Mouse (Mus musculus) limb, embryonic 12.5 days (tissue): Measurements from ENCODE around the gene Fgfr2. TPM values are rescaled to one million over a fixed set of nuclear protein-coding genes. Genes with fewer than 3 reads are reported as not detected.

Experiments used
- ATAC-seq: fragments of 200-750 bp; cut with Nextera tagmentation; 2 replicates; pipeline ENCODE4 v1.8.0; 2017; ENCODE audit warnings: low read depth, moderate TSS enrichment; ENCODE audit not compliant: insufficient number of reproducible peaks, insufficient read depth, low FRiP score, low TSS enrichment
- H3K27ac ChIP-seq: fragments of 300-500 bp; sonication (generic); 2 replicates; pipeline ENCODE4 v1.5.1; 2016; ENCODE audit warnings: mild to moderate bottlenecking, moderate library complexity
- H3K27me3 ChIP-seq: fragments of 300-500 bp; sonication (generic); 2 replicates; pipeline ENCODE4 v1.6.1; 2016; ENCODE audit warnings: mild to moderate bottlenecking, moderate library complexity
- H3K36me3 ChIP-seq: fragments of 300-500 bp; sonication (generic); 2 replicates; pipeline ENCODE4 v1.6.1; 2016; ENCODE audit warnings: mild to moderate bottlenecking, moderate library complexity
- H3K4me1 ChIP-seq: fragments of 300-500 bp; sonication (generic); replicated peaks from 2 replicates; pipeline ENCODE4 v1.6.1; 2016
- H3K4me2 ChIP-seq: fragments of 300-500 bp; sonication (generic); 2 replicates; pipeline ENCODE4 v1.6.1; 2016; ENCODE audit warnings: mild to moderate bottlenecking, moderate library complexity
- H3K4me3 ChIP-seq: fragments of 300-500 bp; sonication (generic); replicated peaks from 2 replicates; pipeline ENCODE4 v1.5.1; 2016; ENCODE audit warnings: mild to moderate bottlenecking
- H3K9ac ChIP-seq: fragments of 300-500 bp; sonication (generic); replicated peaks from 2 replicates; pipeline ENCODE4 v1.6.1; 2016; ENCODE audit warnings: mild to moderate bottlenecking, moderate library complexity
- H3K9me3 ChIP-seq: fragments of 300-500 bp; sonication (generic); 2 replicates; pipeline ENCODE4 v1.6.1; 2016; ENCODE audit warnings: mild to moderate bottlenecking, moderate library complexity
- WGBS: fragments of 180-500 bp; shearing (Covaris S2); methylation state at CpG from one replicate; pipeline ENCODE4 v1.1.7; 2016; 5-methylcytosine and 5-hydroxymethylcytosine counted together
- polyA plus RNA-seq: library from polyadenylated mRNA; unstranded; fragments of >200 nt; fragmentation: Nextera tagmentation; extraction: Ambion mirVana; gene quantifications from 2 replicates; pipeline ENCODE4 v1.2.1, GENCODE M21; 2016

Fgfr2 gene
- polyA plus RNA-seq, 1 experiment from 2014 or later, result 112 TPM

DNA sequence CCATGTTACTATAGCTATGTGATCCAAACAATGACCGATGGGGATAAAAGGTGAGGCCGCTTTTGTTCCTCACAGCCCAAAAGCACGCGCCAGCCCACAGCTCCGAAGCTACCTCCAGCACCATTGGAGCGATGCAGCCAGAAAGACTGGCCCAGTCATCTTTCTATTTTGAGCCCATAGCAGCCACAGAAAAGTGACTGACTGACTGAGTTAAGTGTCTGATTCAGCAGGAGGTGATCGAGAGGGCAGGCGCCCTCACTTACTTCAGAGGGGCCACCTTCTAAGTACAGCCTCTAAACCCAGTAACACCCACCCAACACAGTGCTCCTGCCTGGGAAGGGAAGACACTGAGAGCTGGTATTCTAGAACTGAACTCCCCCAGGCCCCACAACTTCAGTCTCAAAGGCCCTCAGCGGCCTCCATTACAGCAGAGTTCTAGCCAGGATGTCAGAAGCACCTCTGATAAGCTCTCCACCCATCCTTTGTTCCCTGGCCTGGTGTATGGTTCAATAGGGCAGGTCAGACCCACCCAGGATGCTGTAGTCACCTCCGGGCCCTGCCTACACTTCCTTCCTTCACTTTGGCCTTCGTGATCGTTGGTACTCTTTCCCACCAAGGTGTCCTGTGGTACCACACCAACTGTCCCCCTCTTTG lies 64.5 kb downstream of the Fgfr2 start:
- Histone ChIP-seq H3K36me3 (peaks cover 36% of the 10 kb centered on the region), H3K4me3 (no peak overlapping the region), H3K27ac (no peak overlapping the region), H3K4me1 (peaks cover 15% of the 10 kb centered on the region), H3K9me3 (no peaks in the 10 kb centered on the region), H3K4me2 (no peak overlapping the region), H3K9ac (no peak overlapping the region), H3K27me3 (no peaks in the 10 kb centered on the region)
- WGBS, result 88% methylated on average over 12 of the region's 12 CpGs
- ATAC-seq, result no peak

DNA sequence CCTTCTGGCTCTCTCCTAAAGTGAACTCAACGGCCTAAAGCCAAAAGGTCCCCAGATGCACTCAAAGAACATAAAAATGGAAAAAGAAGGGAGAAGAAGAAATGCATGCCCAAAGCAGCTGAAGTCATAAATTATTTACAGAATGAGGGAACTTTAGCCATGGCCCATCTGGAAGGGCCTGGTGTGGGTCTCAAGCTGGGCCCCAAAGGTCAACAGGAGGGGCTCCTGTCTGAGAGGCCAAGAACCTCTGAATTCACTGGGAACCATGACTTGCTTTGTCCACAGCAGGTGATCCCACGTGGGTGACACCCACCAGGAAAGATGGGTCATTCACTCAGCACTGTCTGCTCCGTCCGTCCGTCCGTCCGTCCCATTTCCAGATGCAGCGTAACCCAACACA lies 66.2 kb downstream of the Fgfr2 start:
- H3K9ac ChIP-seq, result no peak overlapping the region
- no peak overlapping the region for H3K4me2 ChIP-seq
- no peak overlapping the region for H3K4me3 ChIP-seq
- H3K9me3 ChIP-seq, result no peaks in the 10 kb centered on the region
- no peak for ATAC-seq
- H3K27ac ChIP-seq, result no peak overlapping the region
- peaks cover 15% of the 10 kb centered on the region for H3K4me1 ChIP-seq
- no peaks in the 10 kb centered on the region for H3K27me3 ChIP-seq
- 91% methylated on average over 8 of the region's 8 CpGs for WGBS
- peaks cover 48% of the 10 kb centered on the region for H3K36me3 ChIP-seq

GRCm38 (mm10) chr7:133054486-133054885 lies 68.7 kb downstream of the Fgfr2 start:
- Histone ChIP-seq H3K4me1 (peaks cover 5% of the 10 kb centered on the region), H3K36me3 (peaks cover 57% of the 10 kb centered on the region), H3K27ac (no peak overlapping the region), H3K27me3 (no peaks in the 10 kb centered on the region), H3K9ac (no peak overlapping the region), H3K9me3 (no peaks in the 10 kb centered on the region), H3K4me2 (no peak overlapping the region), H3K4me3 (no peak overlapping the region)
- ATAC-seq, result no peak
- 95% methylated on average over 5 of the region's 5 CpGs for WGBS

- Histone ChIP-seq H3K4me2 (no peak overlapping the region), H3K27me3 (no peaks in the 10 kb centered on the region), H3K9me3 (no peaks in the 10 kb centered on the region), H3K36me3 (peaks cover 57% of the 10 kb centered on the region), H3K4me1 (no peaks in the 10 kb centered on the region; the same call in 1 of the 2 replicates), H3K27ac (no peak overlapping the region), H3K9ac (no peak overlapping the region), H3K4me3 (no peak overlapping the region)
- 91% methylated on average over 9 of the region's 9 CpGs for WGBS
- ATAC-seq, result no peak
Measured at GRCm38 (mm10) chr7:133053757-133054156, 69.4 kb downstream of the Fgfr2 start.

GRCm38 (mm10) chr7:133052819-133053218 lies 70.3 kb downstream of the Fgfr2 start:
- WGBS, result 84% methylated on average over 8 of the region's 8 CpGs

DNA sequence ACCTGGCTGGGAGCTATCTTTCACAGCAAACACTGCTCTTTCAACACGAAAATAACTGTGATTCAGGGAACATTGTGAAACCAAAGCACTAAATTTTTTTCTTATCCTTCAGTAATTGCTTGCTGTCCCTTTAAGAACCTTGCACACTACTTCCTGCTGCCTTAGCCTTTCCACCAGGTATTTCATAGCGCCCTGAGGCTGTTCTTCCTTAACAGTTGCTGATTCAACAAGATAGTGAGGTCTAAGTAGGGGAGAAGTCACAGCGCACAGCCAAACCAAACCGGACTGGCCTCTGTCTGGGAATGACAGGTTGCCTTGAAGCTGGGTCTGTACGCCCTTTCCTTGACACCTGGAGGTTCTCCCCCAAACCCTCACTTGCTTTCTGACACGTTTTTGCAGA lies 72.5 kb downstream of the Fgfr2 start:
- Histone ChIP-seq H3K4me1 (peaks cover 4% of the 10 kb centered on the region; the same call in 1 of the 2 replicates), H3K9me3 (no peaks in the 10 kb centered on the region), H3K36me3 (peaks cover 42% of the 10 kb centered on the region), H3K27ac (no peak overlapping the region), H3K4me3 (no peak overlapping the region), H3K4me2 (no peak overlapping the region), H3K27me3 (no peaks in the 10 kb centered on the region), H3K9ac (no peak overlapping the region)
- WGBS, result 65% methylated on average over 6 of the region's 6 CpGs
- no peak for ATAC-seq

More at GRCm38 (mm10) chr7:133052819-133053218, 70.3 kb downstream of the Fgfr2 start:
- Histone ChIP-seq H3K9me3 (no peaks in the 10 kb centered on the region), H3K36me3 (peaks cover 52% of the 10 kb centered on the region), H3K4me2 (no peak overlapping the region), H3K4me1 (no peaks in the 10 kb centered on the region; the same call in 1 of the 2 replicates), H3K4me3 (no peak overlapping the region), H3K9ac (no peak overlapping the region), H3K27me3 (no peaks in the 10 kb centered on the region), H3K27ac (no peak overlapping the region)
- ATAC-seq, result no peak

- Histone ChIP-seq H3K4me1 (peaks cover 17% of the 10 kb centered on the region), H3K9me3 (no peaks in the 10 kb centered on the region), H3K27ac (no peak overlapping the region), H3K9ac (no peak overlapping the region), H3K27me3 (no peaks in the 10 kb centered on the region), H3K4me2 (no peak overlapping the region), H3K4me3 (no peak overlapping the region), H3K36me3 (peaks cover 38% of the 10 kb centered on the region)
- no peak for ATAC-seq
- 74% methylated on average over 3 of the region's 3 CpGs for WGBS
Measured at GRCm38 (mm10) chr7:133048085-133048630, 75.0 kb downstream of the Fgfr2 start.

DNA sequence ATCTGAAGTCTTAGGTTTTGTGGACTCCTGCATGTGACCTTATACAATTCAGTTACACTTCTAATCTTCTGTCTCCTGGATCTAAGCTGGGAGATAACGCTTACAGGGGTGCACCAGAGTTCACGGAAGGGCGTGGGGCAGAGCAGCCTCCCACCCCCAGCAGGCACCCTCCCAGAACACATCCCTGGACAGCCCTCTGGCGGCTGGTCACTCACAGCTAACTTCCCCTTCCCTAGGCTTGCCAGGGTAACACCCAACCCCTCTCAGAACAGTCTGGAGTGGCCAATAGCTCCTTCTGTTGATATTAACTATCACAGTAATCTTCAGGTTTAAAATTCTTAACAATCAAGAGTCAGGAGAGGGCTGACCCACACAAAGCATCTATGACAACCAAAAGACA lies 75.9 kb downstream of the Fgfr2 start:
- Histone ChIP-seq H3K4me3 (no peak overlapping the region), H3K4me2 (no peak overlapping the region), H3K27ac (no peak overlapping the region; the same call in 1 of the 2 replicates), H3K9ac (no peak overlapping the region), H3K9me3 (no peaks in the 10 kb centered on the region), H3K4me1 (peaks cover 19% of the 10 kb centered on the region), H3K27me3 (no peaks in the 10 kb centered on the region), H3K36me3 (peaks cover 32% of the 10 kb centered on the region)
- no peak for ATAC-seq
- 78% methylated on average over 4 of the region's 4 CpGs for WGBS

DNA sequence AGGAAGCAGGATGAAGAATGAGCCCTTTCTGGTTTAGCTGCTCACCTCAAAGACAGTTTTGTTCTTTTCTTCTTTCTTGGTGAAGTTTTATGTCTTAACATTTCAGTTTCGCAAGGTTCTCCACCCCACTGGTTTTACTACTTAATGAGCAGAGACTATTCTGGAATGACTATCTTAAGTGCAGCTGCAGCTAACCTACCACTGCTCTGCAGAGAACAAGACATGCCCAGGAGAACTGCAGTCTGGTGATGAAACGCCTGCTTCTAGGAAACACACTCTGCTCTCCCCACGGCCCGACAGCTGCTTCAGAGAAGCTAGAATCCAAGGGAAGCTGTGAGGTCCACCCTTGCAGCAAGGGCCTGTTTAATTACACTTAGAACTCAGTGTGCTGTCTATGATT lies 78.4 kb downstream of the Fgfr2 start:
- Histone ChIP-seq H3K4me2 (no peak overlapping the region), H3K36me3 (peaks cover 18% of the 10 kb centered on the region), H3K27me3 (no peaks in the 10 kb centered on the region), H3K4me1 (peaks cover 43% of the 10 kb centered on the region), H3K27ac (no peak overlapping the region), H3K9me3 (no peaks in the 10 kb centered on the region), H3K4me3 (no peak overlapping the region), H3K9ac (no peak overlapping the region)
- WGBS, result 41% methylated on average over 4 of the region's 4 CpGs
- no peak for ATAC-seq

GRCm38 (mm10) chr7:133041784-133042183 lies 81.4 kb downstream of the Fgfr2 start:
- 64% methylated on average over 3 of the region's 3 CpGs for WGBS
- Histone ChIP-seq H3K36me3 (peaks cover 15% of the 10 kb centered on the region), H3K4me3 (no peak overlapping the region), H3K27me3 (no peaks in the 10 kb centered on the region), H3K9me3 (no peaks in the 10 kb centered on the region), H3K4me2 (no peak overlapping the region), H3K4me1 (peaks cover 57% of the 10 kb centered on the region), H3K9ac (no peak overlapping the region), H3K27ac (no peak overlapping the region)
- no peak for ATAC-seq

GRCm38 (mm10) chr7:133040688-133041345 lies 82.3 kb downstream of the Fgfr2 start:
- Histone ChIP-seq H3K36me3 (peaks cover 15% of the 10 kb centered on the region), H3K4me2 (no peak overlapping the region), H3K4me1 (peaks cover 67% of the 10 kb centered on the region), H3K27me3 (no peaks in the 10 kb centered on the region), H3K9ac (no peak overlapping the region), H3K27ac (no peak overlapping the region), H3K9me3 (no peaks in the 10 kb centered on the region), H3K4me3 (no peak overlapping the region)
- no peak for ATAC-seq
- WGBS, result 78% methylated on average over 3 of the region's 3 CpGs
